Mouse (Mus musculus) cortical plate, adult 2 months (tissue): ENCODE results near the gene Lrrc8e.

Source experiments
- CTCF ChIP-seq: fragments of 200-500 bp; IDR thresholded peaks from 2 replicates; pipeline ENCODE4 v1.5.1; 2011; ENCODE audit warnings: mild to moderate bottlenecking, control low read depth, low read length; ENCODE audit not compliant: insufficient read depth; ENCODE audit errors: extremely low read depth
- POLR2A ChIP-seq: fragments of 200-500 bp; IDR thresholded peaks from 2 replicates; pipeline ENCODE4 v1.6.1; 2011; ENCODE audit warnings: mild to moderate bottlenecking, low read length, control low read depth; ENCODE audit not compliant: insufficient read depth; ENCODE audit errors: extremely low read depth

DNA sequence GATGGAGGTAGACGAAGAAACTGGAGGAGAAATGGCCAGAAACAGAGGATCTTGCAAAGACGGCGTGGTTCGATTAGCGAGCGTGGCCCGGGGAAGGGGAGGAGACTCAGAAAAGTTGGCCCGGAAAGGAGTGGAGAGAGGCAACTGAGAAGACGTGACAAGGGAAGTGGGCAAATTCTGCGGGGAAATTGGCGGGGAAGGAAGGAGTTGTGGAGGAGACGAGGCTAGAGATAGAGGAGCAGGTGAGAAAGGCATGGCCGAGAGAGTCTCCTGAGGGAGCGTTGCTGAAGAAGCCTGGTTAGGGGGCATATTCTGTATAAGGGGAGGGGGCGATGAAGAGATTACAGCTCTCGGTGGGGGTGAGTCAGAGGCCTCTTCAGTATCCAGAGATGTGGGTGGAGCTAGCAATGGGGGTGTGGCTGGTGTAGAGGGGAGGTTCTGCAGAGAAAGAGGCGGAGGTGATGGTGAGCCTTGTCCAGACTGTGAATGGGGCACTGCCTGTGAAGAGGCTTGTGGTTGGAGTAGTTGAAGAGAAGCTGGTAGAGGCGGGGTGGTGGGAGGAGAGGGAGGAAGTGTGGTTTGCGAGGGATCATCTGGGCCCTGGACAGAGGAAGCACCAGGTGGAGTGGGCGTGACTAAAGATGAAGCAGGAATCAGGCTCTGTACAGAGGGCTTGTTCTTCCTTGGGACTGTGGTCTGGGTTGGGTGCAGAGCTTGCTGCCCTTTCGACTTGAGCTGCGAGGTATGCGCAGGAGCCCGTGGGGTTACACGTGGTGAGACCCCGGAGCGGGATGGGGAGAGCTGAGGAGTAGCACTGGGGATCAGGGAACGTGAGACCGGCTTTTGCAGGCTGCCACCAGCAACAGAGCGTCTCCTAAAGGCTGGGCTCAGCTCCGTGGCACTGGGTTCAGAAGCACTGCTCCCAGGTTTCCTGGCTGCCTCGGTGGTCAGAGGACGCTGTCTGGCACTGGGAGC, 12.3 kb upstream of the Lrrc8e start:
- TF ChIP-seq CTCF, result no peak
- TF ChIP-seq POLR2A, result no peak
